Mouse (Mus musculus): ENCODE results near the gene Gm11127.
"Not testable (repeated sequence)": the region's sequence is repeated elsewhere in the genome, so short reads cannot be mapped to it uniquely, and the experiment has no call there.

Gm11127 gene

GRCm38 (mm10) chr17:36058362-36058761 lies at the start of gene Gm11127:
Gene Gm11127, minus strand, starts transcription at chr17:36058371.
- DNase-seq (ENCODE audit: inconsistent age in 2 of 2, low spot score in 1 of 2): not testable (repeated sequence)

- not testable (repeated sequence) for DNase-seq (ENCODE audit: inconsistent age in 2 of 2, low spot score in 1 of 2)
Measured at GRCm38 (mm10) chr17:36102091-36102490, 43.9 kb upstream of the Gm11127 start.

- not testable (repeated sequence) for DNase-seq (ENCODE audit: inconsistent age in 2 of 2, low spot score in 1 of 2)
Measured at GRCm38 (mm10) chr17:36099603-36100002, 41.4 kb upstream of the Gm11127 start.

- no peak for DNase-seq (ENCODE audit: inconsistent age in 2 of 2, low spot score in 1 of 2)
Measured at GRCm38 (mm10) chr17:36093936-36094335, 35.8 kb upstream of the Gm11127 start.

DNA sequence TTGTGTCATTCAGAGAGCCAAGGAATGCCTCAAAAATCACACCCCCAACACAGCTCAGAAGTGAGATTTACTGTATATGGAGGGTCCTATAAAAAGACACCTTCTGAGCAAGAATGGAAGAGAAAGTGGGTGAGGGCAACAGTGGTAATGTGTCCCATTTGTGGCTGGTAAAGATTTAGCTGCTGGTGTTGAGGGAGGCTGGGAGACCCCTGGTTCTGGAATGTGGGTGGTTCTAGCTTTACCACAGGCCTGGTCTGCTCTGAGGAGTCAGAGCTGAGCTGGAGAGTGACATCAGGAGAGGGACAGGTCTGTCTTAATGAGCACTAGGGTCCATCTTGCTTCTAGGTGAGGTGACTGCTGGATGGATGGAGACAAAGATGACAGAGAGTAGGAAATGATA lies 34.3 kb upstream of the Gm11127 start:
- DNase-seq (ENCODE audit: inconsistent age in 2 of 2, low spot score in 1 of 2): not testable (repeated sequence)

- DNase-seq (ENCODE audit: inconsistent age in 2 of 2, low spot score in 1 of 2): not testable (repeated sequence)
Measured at GRCm38 (mm10) chr17:36091933-36092332, 33.8 kb upstream of the Gm11127 start.

DNA sequence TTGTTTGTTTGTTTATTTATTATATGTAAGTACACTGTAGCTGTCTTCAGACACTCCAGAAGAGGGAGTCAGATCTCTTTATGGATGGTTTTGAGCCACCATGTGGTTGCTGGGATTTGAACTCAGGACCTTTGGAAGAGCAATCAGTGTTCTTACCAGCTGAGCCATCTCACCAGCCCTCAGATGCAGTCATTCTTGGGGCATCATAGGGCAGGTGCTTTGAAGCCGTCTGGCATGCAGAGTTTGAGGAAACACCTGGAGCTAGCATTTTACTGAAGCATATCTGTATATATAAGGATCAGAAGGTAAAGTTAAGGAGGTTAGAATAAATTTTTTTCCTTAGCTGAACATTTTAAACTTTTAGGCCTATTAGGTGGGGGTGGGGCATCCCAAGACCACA lies 27.8 kb upstream of the Gm11127 start:
- not testable (repeated sequence) for DNase-seq (ENCODE audit: inconsistent age in 2 of 2, low spot score in 1 of 2)

DNA sequence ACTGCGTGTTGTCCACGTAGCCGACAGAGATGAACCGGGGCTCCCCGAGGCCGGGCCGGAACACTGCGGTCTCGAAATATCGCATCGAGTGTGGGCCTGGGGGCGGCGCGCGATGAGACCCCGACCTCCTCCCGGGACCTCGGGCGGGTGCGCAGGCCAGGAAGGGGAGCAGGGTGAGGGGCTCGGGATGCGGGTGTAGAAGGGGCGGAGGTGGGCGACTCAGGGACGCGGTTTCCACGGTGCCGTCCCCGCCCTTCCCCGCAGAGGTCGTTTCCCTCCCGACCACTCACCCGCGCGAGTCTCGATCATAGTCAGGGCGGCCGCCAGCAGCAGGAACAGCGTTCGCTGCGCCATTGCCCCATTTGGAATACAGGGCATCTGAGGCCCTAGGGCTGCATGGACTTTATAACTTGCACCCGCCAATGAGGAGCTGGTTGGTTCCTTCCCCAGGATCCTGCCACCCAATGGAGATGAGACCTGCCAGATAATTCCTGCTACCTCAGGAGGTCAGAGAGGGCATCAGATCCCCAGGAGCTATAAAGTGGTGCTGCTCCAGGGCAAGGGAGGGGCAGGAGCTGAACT lies 25.8 kb upstream of the Gm11127 start:
- DNase-seq (ENCODE audit: inconsistent age in 2 of 2, low spot score in 1 of 2): no peak

GRCm38 (mm10) chr17:36083266-36083869 lies 25.2 kb upstream of the Gm11127 start:
- peak; percentile 40 to 77 for DNase-seq (ENCODE audit: inconsistent age in 2 of 2, low spot score in 1 of 2)

DNA sequence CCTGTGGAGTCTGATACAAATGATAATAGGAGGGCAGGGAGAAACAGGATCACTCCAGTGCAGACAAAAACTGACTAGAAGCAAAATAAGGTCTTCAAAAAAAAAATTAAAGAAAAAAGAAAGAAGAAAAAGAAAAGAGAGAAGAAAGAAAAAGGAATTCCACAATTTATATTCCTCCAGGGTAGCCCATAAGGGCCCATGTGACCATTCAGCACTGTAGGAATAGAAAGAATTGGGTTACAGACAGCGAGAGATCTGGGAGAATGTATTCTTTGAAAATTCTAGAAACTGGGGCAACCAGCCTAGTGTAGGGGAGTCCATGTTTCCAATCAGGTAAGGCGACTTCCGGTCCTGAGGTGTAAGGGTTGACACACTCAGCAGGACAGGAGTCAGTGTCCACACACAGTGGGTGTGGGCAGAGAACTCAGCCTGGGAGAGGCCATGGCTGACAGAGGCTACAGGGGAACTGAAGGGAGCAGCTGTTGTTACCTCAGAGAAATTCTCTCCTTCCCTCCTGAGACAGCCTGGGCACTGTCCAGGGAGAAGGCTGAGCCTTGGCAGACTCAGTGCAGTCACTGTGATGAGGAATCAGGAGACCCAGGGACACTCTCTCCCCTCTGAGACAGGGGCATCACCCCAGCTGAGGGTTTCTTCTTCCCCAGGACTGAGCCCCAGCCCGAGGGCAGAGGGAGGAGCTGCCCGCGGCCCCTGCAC lies 24.5 kb upstream of the Gm11127 start:
- DNase-seq (ENCODE audit: inconsistent age in 2 of 2, low spot score in 1 of 2): not testable (repeated sequence)

DNA sequence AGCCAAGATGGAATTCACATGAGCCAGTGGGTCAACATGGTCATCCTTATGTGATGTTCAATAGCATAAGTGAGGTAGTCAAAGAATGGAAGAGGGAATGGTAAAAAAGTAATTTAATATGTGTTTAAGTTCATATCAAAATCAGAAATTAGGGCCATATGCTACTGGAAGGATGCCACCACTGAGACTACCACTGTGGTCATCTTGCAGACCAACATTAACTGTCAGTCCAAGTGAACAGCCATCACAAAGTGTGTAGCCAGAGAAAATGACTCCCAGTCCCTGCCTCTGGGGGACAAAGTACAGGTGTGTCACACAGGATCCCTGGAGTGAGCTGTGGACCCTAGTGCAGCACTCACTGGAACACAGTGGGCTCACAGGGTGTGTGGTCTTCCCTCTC lies 23.7 kb upstream of the Gm11127 start:
- DNase-seq (ENCODE audit: inconsistent age in 2 of 2, low spot score in 1 of 2): not testable (repeated sequence)

- peak; percentile 88 to 96 for DNase-seq (ENCODE audit: inconsistent age in 2 of 2, low spot score in 1 of 2)
Measured at GRCm38 (mm10) chr17:36060829-36061228, 2.7 kb upstream of the Gm11127 start.

DNA sequence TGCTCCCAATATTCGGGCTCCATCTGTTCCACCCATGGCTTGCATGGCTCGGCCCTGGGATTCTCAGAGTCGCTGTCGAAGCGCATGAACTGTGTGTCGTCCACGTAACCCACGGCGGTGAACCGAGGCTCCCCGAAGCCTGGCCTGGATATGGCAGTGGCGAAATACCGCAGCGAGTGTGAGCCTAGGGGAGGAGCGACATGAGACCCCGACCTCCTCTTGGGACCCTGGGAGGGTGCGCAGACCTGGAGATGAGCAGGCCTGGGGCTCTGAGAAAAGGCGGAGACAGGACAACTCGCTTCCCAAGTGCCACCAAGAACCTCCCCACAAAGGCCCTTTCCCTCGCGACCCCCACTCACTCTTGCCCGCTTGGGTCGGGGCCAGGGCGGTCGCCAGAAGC lies 244 bp downstream of the Gm11127 start:
- peak in 1 of 2 experiments; percentile 1 for DNase-seq (ENCODE audit: inconsistent age in 2 of 2, low spot score in 1 of 2)

DNA sequence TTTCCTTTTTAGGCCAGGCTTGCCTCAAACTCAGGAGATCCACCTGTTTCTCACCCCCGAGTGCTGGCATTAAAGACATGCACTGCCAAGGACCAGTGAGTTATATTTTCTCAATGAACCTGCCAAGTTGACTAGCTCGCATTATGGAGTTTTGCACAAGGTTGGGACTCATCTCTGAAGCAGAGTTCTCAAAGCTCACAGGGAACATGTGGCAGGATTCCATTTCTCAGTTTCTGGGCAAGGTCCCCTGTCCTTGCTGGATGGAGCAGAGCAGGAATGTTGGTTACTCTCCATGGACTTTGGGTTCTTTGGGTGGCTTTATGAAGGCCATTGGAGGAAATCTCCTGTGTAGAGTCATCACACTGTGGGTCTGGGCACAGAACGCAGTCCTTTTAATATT lies 14.9 kb downstream of the Gm11127 start:
- DNase-seq (ENCODE audit: inconsistent age in 2 of 2, low spot score in 1 of 2): no peak

- DNase-seq (ENCODE audit: inconsistent age in 2 of 2, low spot score in 1 of 2): peak; percentile 85 to 95
Measured at GRCm38 (mm10) chr17:36042610-36043169, 15.5 kb downstream of the Gm11127 start, which contains the start of the genes H2-T22 and Gm6034. Gene H2-T22, minus strand, starts transcription at chr17:36042747. Gene Gm6034, plus strand, starts transcription at chr17:36042961.

DNA sequence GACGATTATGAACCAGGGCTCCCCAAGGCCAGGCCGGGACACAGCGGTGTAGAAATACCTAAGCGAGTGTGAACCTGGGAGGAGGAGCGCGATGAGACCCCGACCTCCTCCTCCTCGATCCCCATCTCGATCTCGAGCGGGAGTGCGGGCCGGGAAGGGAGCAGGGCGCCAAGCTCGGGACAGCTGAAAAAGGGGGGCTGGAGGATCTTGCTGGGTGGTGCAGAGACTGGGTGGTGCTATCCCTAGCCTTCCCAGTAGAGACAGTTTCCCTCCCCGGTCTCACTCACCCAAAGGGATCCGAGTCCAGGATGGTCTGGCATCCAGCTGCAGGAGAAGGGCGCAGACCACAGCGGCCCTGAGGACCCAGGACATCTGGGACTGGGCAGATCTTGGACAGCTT lies 16.1 kb downstream of the Gm11127 start:
- peak; percentile 48 to 78 for DNase-seq (ENCODE audit: inconsistent age in 2 of 2, low spot score in 1 of 2)

GRCm38 (mm10) chr17:36040604-36041003 lies 17.6 kb downstream of the Gm11127 start:
- DNase-seq (ENCODE audit: inconsistent age in 2 of 2, low spot score in 1 of 2): not testable (repeated sequence)

DNA sequence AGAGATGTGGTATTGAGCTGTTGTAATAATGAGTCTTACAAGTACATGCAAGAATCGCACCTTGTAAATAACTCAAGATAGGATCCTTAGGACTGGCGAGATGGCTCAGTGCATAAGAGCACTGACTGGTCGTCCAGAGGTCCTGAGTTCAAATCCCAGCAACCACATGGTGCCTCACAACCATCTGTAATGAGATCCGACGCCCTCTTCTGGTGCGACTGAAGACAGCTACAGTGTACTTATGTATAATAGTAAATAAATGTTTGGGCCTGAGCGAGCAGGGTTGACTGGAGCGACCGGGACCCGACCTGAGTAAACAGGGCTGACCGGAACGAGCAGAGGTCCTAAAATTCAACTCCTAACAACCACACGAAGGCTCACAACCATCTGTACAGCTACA lies 22.0 kb downstream of the Gm11127 start:
- DNase-seq (ENCODE audit: inconsistent age in 2 of 2, low spot score in 1 of 2): not testable (repeated sequence)

GRCm38 (mm10) chr17:36035010-36035638 lies 23.0 kb downstream of the Gm11127 start:
- DNase-seq (ENCODE audit: inconsistent age in 2 of 2, low spot score in 1 of 2): peak; percentile 71 to 86

DNA sequence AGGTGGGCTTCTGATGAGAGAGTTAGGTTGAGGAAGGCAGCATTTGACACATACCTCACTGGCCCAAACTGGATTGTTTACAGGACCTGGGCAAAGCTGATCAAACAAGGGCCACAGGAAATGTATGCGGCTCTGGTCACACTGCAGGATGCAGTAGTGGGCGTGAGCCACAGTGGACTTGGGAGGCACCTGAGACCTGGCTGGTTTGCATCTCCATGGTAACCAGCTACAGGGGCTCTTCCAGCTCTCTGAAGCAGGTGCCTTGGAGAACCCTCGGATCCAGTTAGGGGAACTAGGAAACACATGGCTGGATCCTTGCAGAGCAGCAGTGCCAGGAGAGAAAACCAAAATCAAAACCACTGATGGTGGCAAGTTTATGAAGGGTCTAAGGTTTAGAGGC lies 23.6 kb downstream of the Gm11127 start:
- DNase-seq (ENCODE audit: inconsistent age in 2 of 2, low spot score in 1 of 2): not testable (repeated sequence)

DNA sequence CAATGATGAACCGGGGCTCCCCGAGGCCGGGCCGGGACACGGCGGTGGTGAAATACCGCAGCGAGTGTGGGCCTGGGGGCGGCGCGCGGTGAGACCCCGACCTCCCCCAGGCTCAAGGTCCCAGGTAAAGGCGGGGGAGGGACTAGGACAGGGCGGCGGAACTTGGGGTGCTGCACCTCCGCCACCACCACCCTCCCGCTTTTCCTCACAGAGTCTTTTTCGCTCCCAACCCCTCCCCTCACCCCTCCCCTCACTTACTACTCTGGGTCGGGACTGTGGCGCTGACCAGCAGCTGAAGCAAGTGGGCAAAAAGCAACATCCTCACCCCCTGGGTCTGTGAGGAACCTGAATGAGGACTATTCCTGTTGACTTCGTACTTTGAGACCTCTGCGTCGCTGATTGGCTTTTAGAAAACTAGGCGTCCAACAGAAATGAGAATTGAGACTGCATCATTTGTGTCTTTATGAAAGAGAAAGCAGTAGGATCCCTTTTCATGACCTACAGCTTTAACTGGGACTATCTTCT lies 25.8 kb downstream of the Gm11127 start, which contains the start of gene H2-T23:
Gene H2-T23, minus strand, starts transcription at position 505 of the 525 bp plus-strand sequence.
- peak; percentile 71 to 92 for DNase-seq (ENCODE audit: inconsistent age in 2 of 2, low spot score in 1 of 2)
